Mouse (Mus musculus) frontal cortex, postnatal 25 days (tissue): ENCODE data around the gene Tinagl1.

Experiments used
- DNase-seq, 2 experiments: peaks; one replicate each; pipeline ENCODE4 v3.0.0; 2022; ENCODE audit warnings: low spot score in 2 of 2

The Tinagl1 gene

DNA sequence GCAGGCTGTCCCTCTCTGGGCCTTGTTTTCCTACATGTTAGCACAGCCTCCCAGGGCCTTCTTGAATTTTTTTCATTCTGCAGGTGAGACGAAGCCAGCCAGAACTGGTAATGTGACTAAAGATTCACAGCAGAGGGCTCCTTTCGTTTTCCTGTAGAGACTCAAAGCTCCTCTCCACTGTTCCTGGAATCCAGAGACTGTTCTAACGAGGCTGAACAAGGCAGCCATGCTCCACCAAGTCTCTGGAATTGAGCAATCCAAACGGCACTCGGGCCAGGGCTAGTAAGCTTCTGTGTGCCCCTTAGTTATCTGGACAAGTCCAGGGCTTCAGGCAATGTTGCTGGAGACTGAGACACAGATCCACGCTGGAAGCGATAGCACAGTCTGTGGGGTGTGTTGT is 2.6 kb upstream of the Tinagl1 start:
- no peak for DNase-seq

- DNase-seq = no peak
Measured at GRCm38 (mm10) chr4:130177087-130177486, 2.2 kb upstream of the Tinagl1 start.

DNA sequence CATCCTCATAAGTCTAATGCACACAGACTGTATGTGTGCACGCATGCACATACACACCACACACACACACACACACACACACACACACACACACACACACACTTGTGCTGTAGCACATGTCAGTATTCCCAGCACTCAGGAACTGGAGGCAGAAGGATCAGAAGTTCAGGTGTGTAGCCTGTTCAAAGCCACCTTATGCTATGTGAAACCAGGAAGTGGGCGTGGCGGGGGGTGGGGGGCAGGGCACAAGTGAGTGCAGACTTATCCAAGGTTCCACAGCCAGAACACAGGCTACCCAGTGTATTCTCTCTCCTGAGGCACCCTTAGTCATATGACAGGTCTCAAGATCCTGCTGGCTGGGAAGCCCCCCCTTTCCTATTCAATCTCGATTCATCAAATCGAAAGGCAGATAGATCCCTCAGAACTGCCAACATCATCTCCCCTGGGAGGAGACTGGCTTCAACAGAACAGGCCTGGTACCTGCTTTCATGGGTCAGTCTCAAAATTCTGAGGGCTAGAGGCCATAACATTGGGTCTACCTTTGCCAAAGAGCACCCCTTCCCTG is 1.3 kb upstream of the Tinagl1 start:
- no peak for DNase-seq

DNA sequence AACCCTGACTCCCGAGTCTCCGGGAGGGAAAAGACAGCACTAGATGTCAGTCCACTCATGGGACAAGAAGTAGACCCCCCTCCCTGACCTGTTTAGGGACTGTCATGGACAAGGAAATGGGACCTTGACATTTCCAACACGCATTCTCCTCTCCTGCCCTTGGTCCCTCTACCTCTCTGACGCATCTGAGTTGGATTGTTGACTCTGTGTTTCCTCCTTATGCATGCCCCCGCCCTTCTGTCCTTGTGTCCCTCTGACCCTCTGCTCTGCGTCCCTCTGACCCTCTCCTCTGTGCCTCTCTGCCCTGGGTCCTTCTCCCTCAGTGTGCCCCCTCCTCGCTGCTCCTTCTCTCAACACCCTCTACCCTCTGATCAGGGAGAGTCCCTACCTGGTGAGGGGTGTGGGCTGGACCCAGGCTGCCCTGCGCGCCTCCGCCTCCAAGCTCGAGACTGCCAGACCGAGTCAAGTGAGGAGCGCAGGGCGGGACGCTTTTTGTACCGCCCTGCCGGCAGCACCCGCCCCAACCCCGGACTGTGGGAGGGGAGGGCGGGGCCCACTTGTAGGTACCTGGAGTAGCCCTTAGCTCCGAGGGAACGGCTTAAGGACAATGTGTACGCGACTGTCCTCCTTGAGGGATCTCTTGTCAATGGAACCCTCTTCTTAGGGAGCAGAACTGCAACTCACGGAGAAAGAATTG is 439 bp downstream of the Tinagl1 start:
- no peak for DNase-seq

- DNase-seq = no peak
Measured at GRCm38 (mm10) chr4:130173911-130174311, 1.0 kb downstream of the Tinagl1 start.

DNA sequence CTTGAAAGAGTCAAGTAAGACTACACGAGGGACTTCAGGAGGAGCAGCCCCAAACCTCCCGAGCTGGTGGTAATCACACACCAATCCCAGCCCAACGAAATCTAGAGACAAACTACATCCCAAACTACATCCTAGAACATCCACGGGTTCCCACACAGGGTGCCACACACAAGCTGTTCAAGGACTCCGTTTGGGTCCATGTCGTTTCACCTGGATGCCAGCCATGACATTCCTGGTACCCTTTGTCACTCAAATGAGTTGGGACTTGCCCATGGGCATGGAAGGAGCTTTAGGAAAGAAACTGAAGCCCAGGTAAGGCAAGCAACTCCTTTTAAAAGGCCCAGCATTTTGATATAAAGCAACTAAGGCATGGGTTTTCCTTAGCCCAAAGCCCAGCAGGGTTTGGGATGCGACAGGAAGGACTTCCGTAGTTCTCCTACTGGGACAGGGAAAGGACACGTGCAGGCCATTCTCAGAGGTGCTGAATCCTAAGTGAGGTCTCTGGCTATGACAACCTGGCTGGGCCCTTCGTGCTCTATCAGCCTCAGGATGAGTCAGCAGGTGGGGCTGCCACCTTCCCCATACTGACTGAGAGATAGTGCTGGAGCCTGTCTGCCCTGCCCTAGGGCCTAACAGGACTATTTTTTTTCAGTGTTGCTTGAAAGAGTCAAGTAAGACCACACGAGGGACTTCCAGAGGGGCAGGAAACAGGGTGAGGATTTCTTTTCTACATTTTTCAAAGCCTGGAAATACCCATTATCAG is 1.7 kb downstream of the Tinagl1 start:
- no peak for DNase-seq

GRCm38 (mm10) chr4:130171951-130172765 is 2.8 kb downstream of the Tinagl1 start:
- DNase-seq = no peak

DNA sequence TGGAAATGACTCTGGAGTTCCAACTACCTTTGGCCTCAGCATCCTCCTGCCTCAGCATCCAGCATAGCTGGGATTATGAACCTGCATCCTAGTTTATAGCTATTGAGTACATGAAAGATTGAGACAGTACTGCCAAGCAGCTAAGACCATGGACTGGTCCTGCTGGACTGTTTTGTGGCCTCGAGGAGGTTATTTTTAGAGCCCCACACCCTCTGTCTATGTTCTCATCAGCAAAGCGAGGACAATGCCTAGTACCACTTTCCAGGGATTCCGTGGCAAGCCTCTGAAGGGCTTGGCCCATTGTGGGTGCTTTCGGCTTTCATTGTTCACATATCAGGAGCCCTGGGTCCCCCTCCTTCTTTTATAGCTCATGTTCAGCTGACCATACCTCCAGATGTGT is 4.6 kb downstream of the Tinagl1 start:
- no peak for DNase-seq

DNA sequence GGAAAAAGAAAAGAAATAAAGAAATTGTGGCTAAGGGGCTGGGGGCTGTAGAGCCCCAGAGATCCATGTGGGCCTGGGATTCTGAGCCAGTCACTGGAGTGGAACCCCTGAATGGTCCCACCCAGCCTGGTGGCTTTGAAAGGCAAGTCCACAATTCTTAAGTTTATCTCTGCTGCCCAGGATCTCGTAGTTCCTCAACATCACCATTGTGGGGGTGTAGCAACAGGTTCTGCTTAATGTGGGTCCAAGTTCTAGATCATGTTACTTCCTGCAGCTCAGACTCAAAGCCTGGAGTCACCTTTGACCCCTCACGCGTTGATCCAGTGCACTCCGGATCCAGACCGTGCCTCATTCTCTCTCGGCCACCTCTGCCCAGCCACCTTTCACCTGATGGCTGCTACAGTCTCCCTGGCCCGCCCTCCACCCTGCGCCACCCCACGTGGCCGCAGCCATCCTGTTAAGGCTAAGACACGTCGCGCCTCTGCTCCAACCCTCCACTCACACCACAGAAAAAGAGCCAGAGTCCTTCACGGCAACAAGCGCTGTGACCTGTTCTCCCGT is 5.4 kb downstream of the Tinagl1 start:
- no peak for DNase-seq

DNA sequence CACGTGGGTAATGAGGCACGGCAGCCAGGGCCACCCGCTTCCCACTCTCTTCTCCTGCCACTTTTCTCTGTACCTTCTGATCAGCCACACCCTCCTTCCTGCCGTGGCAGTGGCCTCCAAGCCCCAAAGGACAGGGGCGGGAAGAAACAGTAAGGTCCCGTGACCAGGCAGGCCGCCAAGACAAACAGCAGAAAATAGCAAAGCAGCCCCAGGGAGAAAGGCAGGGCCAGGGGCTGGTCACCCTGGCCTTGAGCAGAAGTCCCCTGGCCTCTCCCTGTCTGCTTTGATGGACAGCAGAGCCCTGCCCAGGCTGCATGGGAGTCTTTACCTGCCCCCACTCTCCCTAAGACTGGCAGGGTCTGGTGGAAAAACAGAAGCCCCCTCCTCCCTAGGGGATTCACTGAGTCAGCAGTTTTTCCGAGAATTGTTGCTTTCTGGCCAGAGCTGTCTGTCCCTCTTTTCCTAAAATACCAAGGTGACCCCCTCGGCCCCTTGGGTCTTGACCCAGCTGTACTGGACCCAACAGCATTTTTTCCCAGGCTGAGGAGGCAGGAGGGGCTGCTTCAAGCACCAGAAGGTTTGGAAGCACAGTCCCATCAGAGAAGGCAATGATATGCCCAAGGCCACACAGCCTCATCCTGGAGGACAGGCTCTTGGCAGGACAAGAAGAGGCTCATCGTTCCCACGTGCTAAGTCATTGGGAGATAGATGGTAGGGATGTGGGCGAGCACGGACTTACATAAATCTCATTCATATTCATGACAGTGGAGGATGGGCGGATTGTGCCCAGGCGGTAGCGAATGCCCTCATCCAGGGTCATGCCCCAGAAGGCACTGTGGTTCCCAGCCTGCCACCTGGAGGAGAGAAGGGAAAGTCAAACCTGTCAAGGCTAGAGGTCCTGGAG is 6.4 kb downstream of the Tinagl1 start:
- no peak for DNase-seq

DNA sequence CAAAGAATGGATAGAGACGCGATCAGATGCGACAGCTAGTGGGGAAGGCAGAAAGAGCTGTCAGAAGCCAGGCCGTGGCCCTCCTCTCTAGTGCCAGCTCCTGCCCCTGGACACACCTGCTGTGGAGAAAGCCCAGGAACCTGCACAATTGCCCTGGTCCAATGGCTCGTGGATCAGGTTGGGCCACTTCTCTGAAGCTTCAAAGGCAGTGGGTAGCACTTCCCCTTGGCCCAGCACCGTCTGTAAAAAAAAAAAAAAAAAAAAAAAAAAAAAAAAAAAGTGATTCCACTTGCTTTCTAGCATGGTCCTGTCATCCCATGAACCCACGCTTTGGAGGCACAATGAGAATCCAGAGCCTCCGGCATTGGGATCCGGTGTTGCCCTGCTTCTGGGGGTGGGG is 7.1 kb downstream of the Tinagl1 start:
- no peak for DNase-seq

- no peak for DNase-seq
Measured at GRCm38 (mm10) chr4:130167321-130167720, 7.6 kb downstream of the Tinagl1 start.

- DNase-seq = no peak
Measured at GRCm38 (mm10) chr4:130166592-130166991, 8.3 kb downstream of the Tinagl1 start.

DNA sequence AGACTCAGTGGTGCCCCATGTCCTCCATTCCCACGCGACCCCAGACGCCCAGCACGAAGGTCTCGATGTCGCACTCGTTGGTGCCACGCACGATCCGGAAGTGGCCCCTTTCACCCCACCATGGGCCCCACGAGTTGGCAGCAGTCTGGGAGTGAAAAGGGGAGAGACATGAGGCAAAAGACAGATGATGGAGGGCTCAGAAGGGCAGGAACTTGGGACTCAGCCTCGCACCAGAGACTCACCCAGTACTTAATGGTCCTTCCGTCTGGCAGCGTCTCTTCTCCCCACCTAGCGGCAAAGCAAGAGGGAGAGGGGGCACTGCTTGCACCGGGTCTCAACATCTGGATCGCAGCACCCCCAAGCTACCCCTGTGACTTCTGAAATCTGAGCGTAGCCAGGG is 8.9 kb downstream of the Tinagl1 start:
- no peak for DNase-seq

GRCm38 (mm10) chr4:130164121-130164520 is 10.8 kb downstream of the Tinagl1 start:
- no peak for DNase-seq

- no peak for DNase-seq
Measured at GRCm38 (mm10) chr4:130163391-130163861, 11.5 kb downstream of the Tinagl1 start.

DNA sequence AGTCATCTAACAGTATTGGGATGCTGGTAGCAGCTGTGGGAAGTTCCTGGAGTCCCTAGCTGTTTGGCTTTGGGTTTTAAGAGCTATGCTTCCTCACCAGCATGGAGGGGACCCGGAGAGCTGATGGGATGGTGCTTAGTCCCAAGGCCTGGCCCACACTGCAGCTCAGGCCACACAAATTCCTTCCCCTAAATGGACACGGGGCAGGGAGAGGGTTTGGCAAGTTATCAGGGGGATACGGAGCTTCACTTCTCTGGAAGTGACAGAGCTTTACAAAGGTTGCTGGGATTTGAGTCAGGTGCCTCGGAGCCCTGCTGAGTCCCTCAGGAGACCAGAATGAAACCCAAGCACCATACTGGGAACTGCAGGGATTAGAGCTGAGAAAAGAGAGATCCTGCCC is 13.6 kb downstream of the Tinagl1 start:
- no peak for DNase-seq

GRCm38 (mm10) chr4:130156812-130157371 is 18.0 kb downstream of the Tinagl1 start:
- no peak for DNase-seq

DNA sequence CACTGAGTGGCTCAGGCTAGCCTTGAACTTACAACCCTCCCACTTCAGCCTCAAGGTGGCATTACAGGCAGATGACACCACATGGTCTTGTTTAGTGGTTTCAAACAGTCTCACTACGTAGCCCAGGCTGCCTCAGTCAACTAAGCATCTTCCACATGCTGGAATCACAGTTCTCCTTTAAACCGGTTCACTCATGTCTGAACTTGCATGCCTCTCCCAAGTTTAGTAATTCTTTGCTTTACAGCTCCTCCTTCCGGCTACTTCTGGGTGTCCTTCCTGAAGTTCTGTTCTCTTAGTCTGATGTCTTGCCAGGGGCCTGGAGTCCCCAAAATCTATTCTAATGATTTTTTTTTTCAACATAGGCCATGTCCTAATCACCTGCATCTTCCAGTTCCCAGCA is 20.7 kb downstream of the Tinagl1 start:
- DNase-seq = no peak

DNA sequence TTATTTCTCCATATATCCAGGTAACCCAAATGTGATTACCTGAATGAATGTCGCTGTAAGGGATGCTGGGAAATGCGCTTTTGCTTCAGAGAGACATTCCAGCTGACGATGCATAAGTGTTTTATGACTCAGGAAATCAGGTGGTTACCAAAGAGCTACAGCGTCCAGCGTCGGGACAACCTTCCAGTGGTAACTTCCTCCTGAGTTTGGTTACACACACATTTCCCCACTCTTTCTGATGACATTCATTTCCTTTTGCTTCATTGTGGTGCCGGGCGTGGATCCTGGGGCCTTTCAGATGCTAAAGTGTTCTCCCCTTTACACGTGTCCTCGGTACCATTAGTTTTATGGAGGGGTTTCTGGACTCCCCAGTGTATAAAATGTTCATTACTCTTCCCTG is 26.5 kb downstream of the Tinagl1 start:
- no peak for DNase-seq
